Mouse (Mus musculus) liver, postnatal 0 days (tissue): Measurements from ENCODE around the gene Itsn2.

Source experiments
- CTCF ChIP-seq: sonication (generic); IDR thresholded peaks from 2 replicates; pipeline ENCODE4 v1.5.1; 2016; ENCODE audit warnings: antibody characterized with exemption, low read depth
- EP300 ChIP-seq: IDR thresholded peaks from 2 replicates; pipeline ENCODE4 v1.6.1; 2016; ENCODE audit warnings: antibody characterized with exemption, low read depth, mild to moderate bottlenecking

DNA sequence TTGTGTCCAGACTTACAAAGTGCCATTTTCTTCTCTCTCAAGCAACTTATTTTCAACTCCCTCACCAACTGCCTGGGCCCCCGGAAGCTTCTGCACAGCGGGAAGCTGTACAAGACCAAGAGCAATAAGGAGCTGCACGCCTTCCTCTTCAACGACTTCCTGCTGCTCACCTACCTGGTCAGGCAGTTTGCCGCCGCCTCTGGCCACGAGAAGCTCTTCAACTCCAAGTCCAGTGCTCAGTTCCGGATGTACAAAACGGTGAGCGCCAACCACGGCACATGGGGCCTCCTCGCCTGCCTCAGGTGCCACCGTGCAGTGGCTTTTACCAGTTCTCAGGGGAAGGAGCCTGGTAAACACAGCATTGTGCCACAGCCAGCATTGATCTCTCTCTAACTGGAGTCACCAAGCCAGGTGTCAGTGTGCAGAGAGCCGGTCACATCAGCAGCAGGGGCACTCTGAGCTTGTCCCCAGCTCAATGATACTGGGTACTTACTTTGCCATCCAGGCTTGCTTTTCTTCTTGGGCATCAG, 115.1 kb downstream of the Itsn2 start:
- TF ChIP-seq CTCF, result no peak
- no peak for TF ChIP-seq EP300
